Mouse (Mus musculus): Measurements from ENCODE around the gene Zdhhc6. TPM values are rescaled to one million over a fixed set of nuclear protein-coding genes. Genes with fewer than 3 reads are reported as not detected.

Zdhhc6 gene
- polyA plus RNA-seq, 1 experiment from 2014 or later, result 98.6 TPM

DNA sequence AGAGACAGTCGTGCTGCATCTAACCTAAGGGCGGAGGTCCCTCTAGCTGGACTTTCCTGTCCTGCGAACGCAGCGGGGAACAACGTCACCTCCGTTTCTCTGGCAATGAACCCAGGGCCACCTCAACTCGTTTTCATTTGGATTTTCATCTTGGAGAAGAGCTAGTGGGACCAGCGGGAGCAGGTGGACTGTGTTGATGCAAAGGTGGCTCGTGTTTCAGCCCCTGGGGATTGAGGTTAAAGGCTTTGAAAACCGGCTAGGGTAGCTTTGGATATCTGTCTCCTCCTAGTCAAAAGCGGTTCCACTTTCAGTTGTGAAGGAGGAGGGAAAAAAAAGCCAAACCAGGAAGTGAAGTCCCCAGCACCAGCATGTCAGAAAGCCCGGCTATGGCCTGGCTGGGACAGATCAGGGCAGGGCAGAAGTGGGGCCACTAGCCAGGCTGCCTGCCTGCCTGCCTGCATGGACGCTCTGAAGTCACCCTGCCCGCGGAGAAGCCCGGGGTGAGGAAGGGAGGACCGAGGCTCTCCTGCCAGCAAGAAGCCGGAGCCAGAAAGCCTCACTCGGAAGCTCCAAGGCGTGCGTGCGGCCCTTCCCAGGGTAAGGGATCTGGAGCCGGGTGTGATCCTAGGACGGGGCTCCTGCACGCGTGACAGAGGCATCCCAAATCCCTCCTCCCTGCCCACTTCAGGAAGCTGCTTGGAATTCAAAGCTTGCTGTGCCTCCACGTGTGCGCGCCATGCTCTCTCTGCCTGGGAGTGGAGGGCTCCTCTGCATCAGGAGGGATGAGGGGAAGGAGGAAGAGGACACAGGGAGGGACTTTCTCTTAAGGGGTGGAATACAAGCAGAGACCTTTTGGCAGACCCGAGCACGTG, 62.0 kb downstream of the Zdhhc6 start:
- peak; percentile 82 for ATAC-seq (replicated peaks; ENCODE audit: low FRiP score)
- WGBS, result under 1% methylated on average over 31 of the region's 32 CpGs
- Histone ChIP-seq H3K27me3 (no peaks in the 10 kb centered on the region), H3K4me1 (peaks cover 17% of the 10 kb centered on the region), H3K4me2 (peak overlapping the region; percentile 92), H3K27ac (peak overlapping the region; percentile 91), H3K9ac (peak overlapping the region; percentile 74), H3K4me3 (replicated peaks) (peak overlapping the region; percentile 65), H3K36me3 (no peaks in the 10 kb centered on the region), H3K9me3 (replicated peaks) (no peaks in the 10 kb centered on the region)

DNA sequence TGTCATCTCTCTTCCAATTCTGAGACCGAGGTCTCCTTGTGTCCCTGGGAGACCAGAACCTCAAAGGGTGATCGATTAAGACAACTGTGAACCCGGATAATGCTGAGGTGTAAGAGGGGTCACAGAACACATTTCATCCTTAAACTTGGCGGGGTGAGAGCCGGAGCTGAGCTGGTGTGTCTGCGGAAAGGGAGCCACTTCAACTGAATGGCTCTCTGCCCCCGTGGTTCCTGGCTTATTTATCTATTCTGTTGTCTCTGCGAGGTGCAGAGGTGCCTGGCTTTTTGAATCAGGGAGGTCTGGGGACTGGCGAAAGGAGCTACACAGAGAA, 62.6 kb downstream of the Zdhhc6 start:
- Histone ChIP-seq H3K27me3 (no peaks in the 10 kb centered on the region), H3K4me2 (peak overlapping the region; percentile 92), H3K27ac (peak overlapping the region; percentile 91), H3K4me3 (replicated peaks) (peak overlapping the region; percentile 65), H3K9ac (peak overlapping the region; percentile 74), H3K36me3 (no peaks in the 10 kb centered on the region), H3K9me3 (replicated peaks) (no peaks in the 10 kb centered on the region), H3K4me1 (peaks cover 17% of the 10 kb centered on the region)
- ATAC-seq (replicated peaks; ENCODE audit: low FRiP score), result no peak; the same call in 1 of the 2 replicates
- WGBS, result 2% methylated on average over 9 of the region's 9 CpGs

DNA sequence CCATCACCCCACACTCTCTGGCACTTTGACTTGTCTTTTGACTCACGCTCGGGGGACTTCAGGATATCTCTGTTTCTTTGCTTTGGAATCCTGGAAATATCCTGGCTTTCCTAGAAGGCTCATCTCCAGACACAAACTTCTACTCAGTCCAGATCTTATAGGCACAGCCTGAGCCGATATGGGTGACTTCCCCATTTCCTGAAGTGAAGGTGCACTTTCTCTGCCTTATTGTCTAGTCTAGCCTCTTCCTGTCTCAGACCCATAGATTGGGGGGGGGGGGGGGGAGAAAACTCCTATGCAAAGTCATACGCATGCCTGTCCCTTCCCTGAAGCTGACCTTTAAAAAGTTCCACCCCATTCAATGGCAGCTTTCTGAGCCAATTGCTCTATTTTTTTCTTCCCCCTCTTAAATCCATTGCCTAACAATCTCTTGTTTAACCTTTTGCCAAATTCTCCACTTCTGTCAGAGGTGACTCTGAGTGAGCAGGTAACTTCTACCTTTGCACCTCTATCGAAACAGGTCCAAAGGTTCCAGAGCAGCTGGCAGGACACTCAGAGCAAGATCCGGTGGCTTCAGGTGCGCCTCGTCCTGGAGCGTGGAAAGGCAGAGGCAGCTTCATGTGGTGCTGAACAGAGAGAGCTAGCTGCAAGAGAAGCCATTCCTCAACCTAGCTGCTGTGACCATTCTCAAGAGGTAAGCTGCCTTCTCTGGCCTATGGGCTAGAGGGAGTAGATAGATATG, 64.3 kb downstream of the Zdhhc6 start, which contains the start of gene Acsl5:
Gene Acsl5, plus strand, starts transcription at position 556 of the 742 bp plus-strand sequence.
- Histone ChIP-seq H3K4me3 (replicated peaks) (no peak within 1 kb of the TSS), H3K9me3 (replicated peaks) (no peaks in the 10 kb centered on the region), H3K9ac (no peak within 1 kb of the TSS), H3K36me3 (no peaks in the 10 kb centered on the region), H3K27ac (no peak within 1 kb of the TSS), H3K4me2 (no peak within 1 kb of the TSS), H3K4me1 (peaks cover 17% of the 10 kb centered on the region), H3K27me3 (no peaks in the 10 kb centered on the region)
- no peak for ATAC-seq (replicated peaks; ENCODE audit: low FRiP score)
- 93% methylated on average over 9 of the region's 9 CpGs for WGBS

DNA sequence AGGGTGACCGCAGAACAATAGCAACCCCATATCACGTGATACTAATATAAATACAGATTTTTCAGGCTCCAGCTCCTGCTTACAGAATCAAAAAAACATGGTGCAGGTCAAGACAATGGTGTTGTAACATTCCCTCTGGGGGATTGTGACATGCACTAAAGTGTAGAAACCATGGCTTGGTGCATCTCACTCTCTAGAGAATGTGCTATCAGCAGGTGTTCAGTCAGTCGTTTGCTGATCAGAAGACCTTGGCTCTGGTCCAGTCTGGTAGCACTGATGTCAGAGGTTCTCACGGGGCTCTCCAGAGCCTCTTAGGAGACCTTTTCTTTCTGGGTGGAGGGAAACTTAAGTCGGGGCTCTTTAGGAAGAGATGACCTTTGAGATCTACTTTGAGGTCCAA, 65.4 kb downstream of the Zdhhc6 start:
- Histone ChIP-seq H3K9me3 (replicated peaks) (no peaks in the 10 kb centered on the region), H3K4me2 (no peak overlapping the region), H3K27ac (no peak overlapping the region), H3K9ac (no peak overlapping the region), H3K4me3 (replicated peaks) (no peak overlapping the region), H3K36me3 (no peaks in the 10 kb centered on the region), H3K4me1 (peaks cover 19% of the 10 kb centered on the region), H3K27me3 (no peaks in the 10 kb centered on the region)
- WGBS, result 89% methylated on average over 5 of the region's 5 CpGs
- no peak for ATAC-seq (replicated peaks; ENCODE audit: low FRiP score)

DNA sequence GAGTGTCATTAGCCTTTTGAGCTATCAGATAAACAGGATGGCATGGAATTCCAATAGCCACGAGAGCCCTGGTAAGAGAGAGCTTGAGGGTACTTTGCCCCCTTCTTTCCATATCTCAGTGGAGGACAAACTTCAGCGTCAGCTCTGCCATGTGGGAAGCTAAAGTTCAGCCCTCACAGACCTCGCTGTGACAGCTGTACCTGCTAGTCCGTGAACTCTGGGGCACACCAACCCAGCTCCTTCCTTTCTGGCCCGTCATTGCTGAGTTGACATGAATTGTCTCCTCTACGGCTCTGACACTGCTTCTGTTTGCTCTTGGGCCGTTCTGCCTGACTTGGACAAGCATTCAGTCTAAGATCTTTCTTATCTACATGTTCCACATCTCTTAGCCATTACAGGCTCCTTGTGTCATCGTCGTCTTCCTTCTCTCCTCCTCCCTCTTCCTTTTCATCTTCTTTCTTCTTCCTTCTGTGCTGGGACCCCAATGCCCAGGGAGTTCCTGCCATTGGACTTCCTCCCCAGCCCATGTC, 67.8 kb downstream of the Zdhhc6 start:
- Histone ChIP-seq H3K27ac (no peak overlapping the region), H3K4me2 (no peak overlapping the region), H3K27me3 (0 out of 2 replicates have a peak, but pooled peaks cover 3% of the 10 kb centered on the region), H3K4me1 (peaks cover 12% of the 10 kb centered on the region), H3K36me3 (no peaks in the 10 kb centered on the region), H3K4me3 (replicated peaks) (no peak overlapping the region), H3K9ac (no peak overlapping the region), H3K9me3 (replicated peaks) (no peaks in the 10 kb centered on the region)
- 58% methylated on average over 9 of the region's 9 CpGs for WGBS
- ATAC-seq (replicated peaks; ENCODE audit: low FRiP score), result no peak

DNA sequence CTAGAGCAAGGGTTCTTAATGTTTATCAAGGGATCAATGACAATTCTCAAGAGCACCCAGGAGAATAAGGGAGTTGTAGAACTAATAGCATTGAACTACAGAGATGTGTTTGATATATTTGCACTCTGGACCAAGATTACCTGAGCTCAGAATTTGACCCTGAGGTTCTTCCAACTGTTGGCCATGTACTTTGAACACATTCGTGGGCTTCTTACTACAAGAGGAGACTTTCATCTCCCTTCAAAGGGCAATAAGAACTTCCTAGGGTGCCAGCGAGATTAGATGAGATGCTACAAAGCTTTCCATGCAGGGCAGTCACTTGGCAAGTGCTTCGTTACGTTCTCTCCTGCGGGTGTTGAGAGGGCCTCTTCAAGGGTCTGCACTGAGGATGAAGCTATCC, 68.3 kb downstream of the Zdhhc6 start:
- 83% methylated on average over 5 of the region's 5 CpGs for WGBS

DNA sequence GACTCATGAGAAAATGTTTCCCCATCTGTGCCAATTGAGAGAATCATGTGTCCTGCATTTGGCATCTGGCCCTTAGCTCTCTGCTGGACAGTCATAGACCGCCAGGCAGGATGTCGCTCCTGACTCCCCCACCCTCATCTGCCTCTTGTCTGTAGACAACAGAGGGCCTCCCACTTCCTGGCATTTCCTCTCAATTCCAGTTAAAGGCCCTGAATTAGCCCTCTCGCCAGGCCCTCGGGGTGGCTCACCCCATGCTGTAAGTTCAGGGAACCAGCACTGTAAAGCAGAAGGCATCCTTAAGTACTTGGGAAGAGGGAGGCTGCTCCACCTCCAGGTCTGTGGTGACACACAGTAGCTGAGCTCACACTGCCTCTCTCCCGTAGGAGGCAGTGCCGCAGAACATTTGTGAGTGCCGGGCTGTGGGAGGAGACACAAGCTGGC, 71.0 kb downstream of the Zdhhc6 start:
- Histone ChIP-seq H3K4me1 (peaks cover 11% of the 10 kb centered on the region), H3K4me2 (peak overlapping the region; percentile 17; the same call in 1 of the 2 replicates), H3K4me3 (replicated peaks) (no peak overlapping the region), H3K27ac (peak overlapping the region; percentile 60), H3K9me3 (replicated peaks) (no peaks in the 10 kb centered on the region), H3K9ac (no peak overlapping the region), H3K36me3 (no peaks in the 10 kb centered on the region), H3K27me3 (0 out of 2 replicates have a peak, but pooled peaks cover 4% of the 10 kb centered on the region)
- peak; percentile 89 for ATAC-seq (replicated peaks; ENCODE audit: low FRiP score)
- WGBS, result 7% methylated on average over 7 of the region's 7 CpGs

More for the DNA sequence above, 68.3 kb downstream of the Zdhhc6 start:
- Histone ChIP-seq H3K4me3 (replicated peaks) (no peak overlapping the region), H3K4me2 (no peak overlapping the region), H3K27me3 (0 out of 2 replicates have a peak, but pooled peaks cover 4% of the 10 kb centered on the region), H3K9me3 (replicated peaks) (no peaks in the 10 kb centered on the region), H3K9ac (no peak overlapping the region), H3K4me1 (peaks cover 11% of the 10 kb centered on the region), H3K27ac (no peak overlapping the region), H3K36me3 (no peaks in the 10 kb centered on the region)
- no peak for ATAC-seq (replicated peaks; ENCODE audit: low FRiP score)

DNA sequence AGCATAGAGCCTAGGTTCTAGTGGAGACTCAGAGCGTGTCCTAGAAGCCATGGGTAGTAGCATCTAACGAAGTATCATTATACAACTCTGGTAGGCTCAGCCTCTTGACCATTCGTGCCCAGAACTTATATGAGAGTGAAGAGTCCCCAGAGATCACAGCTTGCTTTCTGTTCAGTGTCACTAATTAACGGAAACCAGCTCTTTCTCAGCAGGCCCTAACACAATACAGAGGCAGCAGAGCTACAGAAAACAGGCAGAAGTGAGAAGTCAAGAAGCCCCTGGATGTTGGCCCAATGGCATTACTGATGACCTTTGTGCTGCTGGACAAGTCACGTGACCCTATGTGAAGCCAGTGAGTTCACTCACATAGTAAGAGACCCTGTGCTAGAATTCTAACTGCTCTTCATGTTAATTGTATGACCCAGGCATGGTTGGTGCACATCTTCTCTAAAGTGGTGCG, 74.6 kb downstream of the Zdhhc6 start, which contains the start of gene Gucy2g:
Gene Gucy2g, minus strand, starts transcription at position 51 of the 460 bp plus-strand sequence.
- Histone ChIP-seq H3K36me3 (no peaks in the 10 kb centered on the region), H3K9me3 (replicated peaks) (no peaks in the 10 kb centered on the region), H3K4me2 (no peak within 1 kb of the TSS), H3K4me3 (replicated peaks) (no peak within 1 kb of the TSS), H3K27ac (no peak within 1 kb of the TSS), H3K9ac (no peak within 1 kb of the TSS), H3K27me3 (0 out of 2 replicates have a peak, but pooled peaks cover 4% of the 10 kb centered on the region), H3K4me1 (peaks cover 11% of the 10 kb centered on the region)
- 84% methylated on average over 6 of the region's 6 CpGs for WGBS
- no peak for ATAC-seq (replicated peaks; ENCODE audit: low FRiP score)

DNA sequence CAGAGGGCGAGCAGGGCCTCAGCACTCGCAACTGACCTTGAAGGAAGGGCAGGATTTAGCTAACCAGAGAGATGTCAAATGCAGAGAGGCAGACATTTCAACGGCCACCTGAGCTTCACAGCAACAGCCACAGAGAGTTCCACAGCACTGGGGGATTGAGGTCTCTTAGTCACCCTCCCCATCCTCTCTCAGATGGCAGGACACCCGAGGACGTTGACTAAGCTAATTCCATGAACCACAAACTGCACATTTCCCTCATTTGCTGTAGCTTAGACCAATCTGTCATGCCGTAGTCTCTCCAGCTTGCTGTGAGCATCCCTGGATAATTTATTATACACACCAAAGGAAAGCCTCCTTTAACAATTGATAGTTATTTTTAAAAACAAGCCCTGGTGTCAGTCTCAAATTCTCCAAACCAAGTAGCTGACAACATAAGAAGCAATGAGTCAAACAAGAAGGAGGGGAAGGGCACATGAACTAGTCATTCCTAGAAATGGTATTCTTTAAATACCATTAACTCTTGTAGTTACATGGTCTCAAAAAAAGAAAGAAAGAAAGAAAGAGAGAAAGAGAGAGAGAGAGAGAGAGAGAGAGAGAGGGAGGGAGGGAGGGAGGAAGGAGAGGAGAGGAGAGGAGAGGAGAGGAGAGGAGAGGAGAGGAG, 75.9 kb downstream of the Zdhhc6 start:
- no peak for ATAC-seq (replicated peaks; ENCODE audit: low FRiP score)
- Histone ChIP-seq H3K4me3 (replicated peaks) (no peak overlapping the region), H3K4me2 (no peak overlapping the region), H3K9me3 (replicated peaks) (no peaks in the 10 kb centered on the region), H3K27ac (no peak overlapping the region), H3K36me3 (no peaks in the 10 kb centered on the region), H3K9ac (no peak overlapping the region), H3K4me1 (peaks cover 6% of the 10 kb centered on the region), H3K27me3 (0 out of 2 replicates have a peak, but pooled peaks cover 4% of the 10 kb centered on the region)
- 67% methylated on average over 6 of the region's 6 CpGs for WGBS

DNA sequence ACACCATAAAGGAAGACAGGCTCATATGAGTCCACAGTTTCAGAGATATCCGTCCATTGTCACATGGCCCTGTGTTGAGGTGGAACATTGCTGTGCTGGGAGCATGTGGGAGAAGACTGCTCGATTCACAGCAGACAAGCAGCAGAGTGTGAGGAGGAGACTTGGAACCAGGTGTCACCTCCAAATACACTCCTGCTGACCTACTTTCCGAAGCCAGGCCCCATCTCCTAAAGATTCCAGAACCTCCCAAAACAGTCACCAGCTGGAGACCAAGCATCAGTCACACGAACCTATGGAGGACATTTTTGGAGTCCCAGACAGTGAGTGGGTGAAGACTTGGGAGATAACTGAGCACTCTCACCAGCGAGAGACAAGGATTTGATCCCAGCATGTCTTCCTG, 79.3 kb downstream of the Zdhhc6 start:
- Histone ChIP-seq H3K36me3 (no peaks in the 10 kb centered on the region), H3K9me3 (replicated peaks) (no peaks in the 10 kb centered on the region), H3K9ac (no peak overlapping the region), H3K4me1 (peaks cover 3% of the 10 kb centered on the region; the same call in 1 of the 2 replicates), H3K27ac (no peak overlapping the region), H3K27me3 (no peaks in the 10 kb centered on the region), H3K4me3 (replicated peaks) (no peak overlapping the region), H3K4me2 (no peak overlapping the region)
- 80% methylated on average over 5 of the region's 5 CpGs for WGBS
- no peak for ATAC-seq (replicated peaks; ENCODE audit: low FRiP score)

DNA sequence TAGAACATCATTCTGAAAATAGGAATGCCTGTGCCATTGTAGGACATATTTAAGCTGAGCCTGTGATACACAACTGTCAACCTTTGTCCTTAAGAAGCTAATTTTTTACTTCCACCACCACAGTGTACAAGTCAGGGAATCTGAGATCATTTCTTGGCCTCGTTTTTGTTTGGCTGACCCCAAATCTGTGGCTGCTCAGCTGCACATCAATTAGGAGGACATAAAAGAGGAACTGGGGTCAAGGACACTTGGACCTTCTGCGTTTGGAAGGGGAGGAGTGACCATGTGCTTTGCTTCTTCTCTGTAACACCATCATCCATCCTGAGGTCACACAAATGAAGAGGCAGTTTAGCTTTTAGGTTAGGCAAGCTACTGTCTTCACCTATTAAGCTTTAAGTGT, 79.8 kb downstream of the Zdhhc6 start:
- Histone ChIP-seq H3K4me1 (peaks cover 3% of the 10 kb centered on the region; the same call in 1 of the 2 replicates), H3K4me2 (no peak overlapping the region), H3K27me3 (no peaks in the 10 kb centered on the region), H3K9ac (no peak overlapping the region), H3K27ac (no peak overlapping the region), H3K36me3 (no peaks in the 10 kb centered on the region), H3K4me3 (replicated peaks) (no peak overlapping the region), H3K9me3 (replicated peaks) (no peaks in the 10 kb centered on the region)
- no peak for ATAC-seq (replicated peaks; ENCODE audit: low FRiP score)
- 9% methylated on average over 2 of the region's 2 CpGs for WGBS

All from kidney, embryonic 15.5 days (tissue).